Mouse (Mus musculus): ENCODE results near the gene Myof. TPM values are rescaled to one million over a fixed set of nuclear protein-coding genes. Genes with fewer than 3 reads are reported as not detected.

Gene Myof
- polyA plus RNA-seq, 1 experiment from 2014 or later, result 5.7 TPM

DNA sequence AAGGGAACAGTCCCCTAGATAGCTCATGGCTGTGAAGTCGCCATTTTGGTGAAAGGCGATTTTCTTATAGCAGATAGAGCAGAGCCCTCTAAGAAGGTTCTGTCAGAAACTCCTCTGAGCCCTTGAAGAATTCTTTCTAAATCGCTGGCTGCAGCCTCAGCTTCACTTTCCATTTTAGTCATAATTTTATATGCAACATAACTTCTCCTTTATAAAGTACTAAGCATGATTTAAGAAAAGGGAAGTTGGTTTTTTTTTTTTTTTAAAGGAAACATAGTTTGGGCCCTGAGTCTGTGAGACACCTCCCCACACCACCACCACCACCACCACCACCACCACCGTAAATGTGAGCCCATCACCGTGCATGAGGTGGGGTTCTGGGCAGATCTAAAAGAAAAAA lies 80.0 kb downstream of the Myof start:
- 76% methylated on average over 5 of the region's 5 CpGs for WGBS
- no peak overlapping the region for H3K9ac ChIP-seq
- no peak overlapping the region for H3K4me3 ChIP-seq
- H3K27me3 ChIP-seq (replicated peaks), result no peaks in the 10 kb centered on the region
- H3K4me1 ChIP-seq, result no peaks in the 10 kb centered on the region
- peaks cover 3% of the 10 kb centered on the region; the same call in 1 of the 2 replicates for H3K36me3 ChIP-seq
- no peak overlapping the region for H3K4me2 ChIP-seq
- no peak overlapping the region for H3K27ac ChIP-seq (replicated peaks)
- ATAC-seq (ENCODE audit: extremely low read depth, insufficient number of reproducible peaks, low FRiP score, low TSS enrichment), result no peak
- H3K9me3 ChIP-seq, result no peaks in the 10 kb centered on the region

DNA sequence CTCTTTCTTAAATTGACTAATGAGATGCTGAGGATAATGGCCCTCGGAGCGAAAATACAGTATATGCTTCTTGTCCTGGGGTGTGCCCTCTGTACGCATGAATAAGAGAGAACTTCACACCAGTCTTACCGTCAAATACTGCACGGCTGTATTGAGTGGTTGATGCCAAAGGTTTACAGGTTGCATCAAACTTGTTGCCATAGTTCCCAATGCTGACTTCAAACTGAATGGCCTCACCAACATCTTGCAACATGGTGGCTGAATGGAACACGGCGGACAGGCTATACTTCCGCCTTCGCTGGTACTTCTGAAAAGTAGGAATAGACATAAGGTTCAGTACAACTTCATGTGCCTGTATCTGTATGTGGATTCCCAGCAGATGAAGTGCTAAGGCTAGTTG lies 82.6 kb downstream of the Myof start:
- peaks cover 3% of the 10 kb centered on the region; the same call in 1 of the 2 replicates for H3K36me3 ChIP-seq
- H3K4me3 ChIP-seq, result no peak overlapping the region
- no peak overlapping the region for H3K4me2 ChIP-seq
- no peak for ATAC-seq (ENCODE audit: extremely low read depth, insufficient number of reproducible peaks, low FRiP score, low TSS enrichment)
- H3K27ac ChIP-seq (replicated peaks), result no peak overlapping the region
- H3K9ac ChIP-seq, result no peak overlapping the region
- no peaks in the 10 kb centered on the region for H3K9me3 ChIP-seq
- WGBS, result 88% methylated on average over 9 of the region's 9 CpGs
- H3K27me3 ChIP-seq (replicated peaks), result no peaks in the 10 kb centered on the region
- H3K4me1 ChIP-seq, result no peaks in the 10 kb centered on the region

DNA sequence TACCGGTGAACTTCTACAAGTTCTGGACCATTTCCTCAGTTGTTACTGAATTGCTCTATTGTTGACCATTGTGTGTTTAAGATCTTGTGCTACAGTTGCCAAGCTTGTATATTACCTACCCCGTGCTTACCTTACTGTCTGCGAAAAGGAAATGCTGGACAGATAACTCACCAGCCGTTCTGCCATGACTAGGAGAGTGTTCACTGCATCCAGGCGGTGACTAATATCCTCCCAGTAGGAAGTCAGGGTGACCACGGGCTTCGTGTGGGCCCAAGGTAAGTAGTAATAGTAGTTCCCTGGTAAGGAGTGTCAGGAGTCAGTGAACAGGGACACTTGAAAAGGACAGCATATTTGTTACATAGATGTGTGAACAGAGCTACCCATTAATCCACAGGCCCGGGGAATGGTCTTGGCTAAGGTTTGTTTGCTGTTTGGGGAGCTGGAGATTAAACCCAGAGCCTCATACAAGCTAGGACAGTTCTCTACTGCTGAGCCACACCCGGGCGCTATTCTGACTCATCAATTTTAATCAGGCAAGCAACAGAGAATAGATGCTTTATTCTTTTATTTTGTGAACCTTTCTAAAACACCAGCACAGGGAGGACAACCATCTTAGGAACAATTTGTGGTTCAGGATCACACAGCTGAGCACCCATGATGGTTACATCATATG lies 83.7 kb downstream of the Myof start:
- Histone ChIP-seq H3K9ac (no peak overlapping the region), H3K27ac (replicated peaks) (no peak overlapping the region), H3K4me2 (no peak overlapping the region), H3K9me3 (no peaks in the 10 kb centered on the region), H3K27me3 (replicated peaks) (0 out of 2 replicates have a peak, but pooled peaks cover 2% of the 10 kb centered on the region), H3K36me3 (peaks cover 3% of the 10 kb centered on the region; the same call in 1 of the 2 replicates), H3K4me1 (no peaks in the 10 kb centered on the region), H3K4me3 (no peak overlapping the region)
- no peak for ATAC-seq (ENCODE audit: extremely low read depth, insufficient number of reproducible peaks, low FRiP score, low TSS enrichment)
- 75% methylated on average over 10 of the region's 10 CpGs for WGBS

DNA sequence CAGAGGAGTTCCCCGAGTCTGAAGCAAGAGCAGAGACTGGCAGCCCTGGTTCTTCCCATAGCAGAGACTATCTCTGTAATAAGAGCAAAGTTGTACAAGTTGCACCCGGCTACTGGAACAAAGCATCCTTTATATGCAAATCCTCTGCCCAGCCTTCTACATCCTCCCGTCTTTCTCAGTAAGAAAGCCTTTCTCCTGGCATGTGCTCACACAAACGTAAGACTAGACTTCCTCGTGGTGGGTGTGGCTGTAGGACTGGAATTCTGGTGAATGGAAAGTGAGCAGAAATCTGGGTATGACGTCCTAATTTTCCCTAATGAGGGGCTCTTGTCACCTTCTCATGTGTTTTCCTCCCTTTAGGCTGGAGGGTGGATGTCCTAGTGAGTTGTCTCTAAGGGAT lies 84.3 kb downstream of the Myof start:
- Histone ChIP-seq H3K4me3 (no peak overlapping the region), H3K4me2 (no peak overlapping the region), H3K9me3 (no peaks in the 10 kb centered on the region), H3K27ac (replicated peaks) (no peak overlapping the region), H3K27me3 (replicated peaks) (0 out of 2 replicates have a peak, but pooled peaks cover 8% of the 10 kb centered on the region), H3K9ac (no peak overlapping the region), H3K36me3 (peaks cover 3% of the 10 kb centered on the region; the same call in 1 of the 2 replicates), H3K4me1 (no peaks in the 10 kb centered on the region)
- 53% methylated on average over 6 of the region's 6 CpGs for WGBS
- ATAC-seq (ENCODE audit: extremely low read depth, insufficient number of reproducible peaks, low FRiP score, low TSS enrichment), result no peak

DNA sequence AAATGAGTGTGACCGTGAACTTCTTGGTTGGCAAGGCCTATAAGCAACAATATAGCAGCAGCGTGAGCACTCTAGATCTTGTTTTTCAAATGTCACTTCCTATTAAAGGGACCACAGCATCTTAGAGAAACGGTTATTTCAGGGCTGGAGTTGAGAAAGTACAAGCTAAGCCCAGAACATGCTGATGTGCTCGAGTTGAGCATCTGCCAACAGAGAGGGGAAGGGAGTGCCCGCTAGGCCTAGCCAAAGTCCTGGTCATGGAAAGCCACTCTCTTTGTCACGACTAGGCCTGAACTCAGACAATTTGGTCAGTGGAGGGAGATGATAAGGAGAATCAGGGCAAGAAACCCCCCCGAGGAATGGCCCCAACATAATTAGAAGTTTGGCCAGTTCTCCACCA lies 86.1 kb downstream of the Myof start:
- Histone ChIP-seq H3K4me2 (no peak overlapping the region), H3K4me3 (no peak overlapping the region), H3K4me1 (no peaks in the 10 kb centered on the region), H3K27ac (replicated peaks) (no peak overlapping the region), H3K9me3 (no peaks in the 10 kb centered on the region), H3K36me3 (peaks cover 6% of the 10 kb centered on the region), H3K9ac (no peak overlapping the region), H3K27me3 (replicated peaks) (0 out of 2 replicates have a peak, but pooled peaks cover 8% of the 10 kb centered on the region)
- ATAC-seq (ENCODE audit: extremely low read depth, insufficient number of reproducible peaks, low FRiP score, low TSS enrichment), result no peak
- 65% methylated on average over 7 of the region's 7 CpGs for WGBS

DNA sequence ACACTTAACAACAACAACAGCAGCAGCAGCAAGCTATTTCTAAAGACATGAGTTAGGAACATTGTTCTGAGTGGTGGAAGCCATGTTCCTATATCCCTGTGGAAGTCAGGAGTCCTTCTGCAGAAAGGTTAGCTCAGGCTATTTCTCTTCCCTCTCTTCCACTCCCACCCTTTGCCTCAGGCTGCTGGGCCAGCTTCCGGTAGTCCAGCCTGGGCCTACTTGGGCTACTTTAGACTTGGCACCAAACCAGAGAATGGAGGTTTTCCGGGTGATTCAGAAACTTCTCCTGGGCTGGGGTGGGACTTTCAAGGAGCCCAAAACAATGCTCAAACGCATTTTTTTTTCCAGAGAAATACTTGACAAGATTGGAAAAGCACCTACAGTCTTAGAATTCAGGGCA lies 87.4 kb downstream of the Myof start:
- no peak overlapping the region for H3K27ac ChIP-seq (replicated peaks)
- H3K4me3 ChIP-seq, result no peak overlapping the region
- H3K36me3 ChIP-seq, result peaks cover 6% of the 10 kb centered on the region
- H3K4me1 ChIP-seq, result no peaks in the 10 kb centered on the region
- H3K4me2 ChIP-seq, result no peak overlapping the region
- no peaks in the 10 kb centered on the region for H3K9me3 ChIP-seq
- WGBS, result 62% methylated on average over 3 of the region's 3 CpGs
- H3K27me3 ChIP-seq (replicated peaks), result 0 out of 2 replicates have a peak, but pooled peaks cover 8% of the 10 kb centered on the region
- ATAC-seq (ENCODE audit: extremely low read depth, insufficient number of reproducible peaks, low FRiP score, low TSS enrichment), result no peak
- no peak overlapping the region for H3K9ac ChIP-seq

DNA sequence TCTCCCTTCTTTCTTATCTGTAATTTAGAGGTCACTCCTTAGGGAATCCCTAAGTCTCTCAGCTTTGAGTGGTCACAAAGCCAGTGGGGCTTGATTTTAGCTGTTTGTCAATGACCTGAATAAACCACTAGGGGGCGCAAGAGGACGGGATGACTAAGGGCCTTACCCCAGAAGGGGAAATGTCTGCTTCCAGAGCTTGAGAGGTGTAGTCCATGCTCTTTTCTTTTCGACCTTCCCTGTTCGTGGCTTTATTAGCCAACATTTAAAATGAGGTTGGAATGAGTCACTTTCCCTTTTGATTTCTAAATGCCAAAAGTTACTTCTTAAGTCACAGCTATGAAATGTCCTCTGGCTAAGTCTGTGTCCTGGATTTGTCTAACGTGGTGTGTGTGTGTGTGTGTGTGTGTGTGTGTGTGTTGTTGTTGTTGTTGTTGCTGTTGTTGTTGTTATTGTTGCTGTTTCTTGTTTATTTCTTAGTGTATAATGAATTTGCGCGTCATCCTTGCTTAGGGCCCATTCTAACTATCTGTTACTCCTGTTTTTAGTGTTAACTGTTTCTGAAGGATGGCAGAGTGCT lies 87.9 kb downstream of the Myof start:
- no peak overlapping the region for H3K9ac ChIP-seq
- H3K4me1 ChIP-seq, result no peaks in the 10 kb centered on the region
- 0 out of 2 replicates have a peak, but pooled peaks cover 8% of the 10 kb centered on the region for H3K27me3 ChIP-seq (replicated peaks)
- H3K9me3 ChIP-seq, result no peaks in the 10 kb centered on the region
- H3K27ac ChIP-seq (replicated peaks), result no peak overlapping the region
- H3K4me2 ChIP-seq, result no peak overlapping the region
- no peak for ATAC-seq (ENCODE audit: extremely low read depth, insufficient number of reproducible peaks, low FRiP score, low TSS enrichment)
- H3K36me3 ChIP-seq, result peaks cover 6% of the 10 kb centered on the region
- no peak overlapping the region for H3K4me3 ChIP-seq
- 36% methylated on average over 7 of the region's 7 CpGs for WGBS

DNA sequence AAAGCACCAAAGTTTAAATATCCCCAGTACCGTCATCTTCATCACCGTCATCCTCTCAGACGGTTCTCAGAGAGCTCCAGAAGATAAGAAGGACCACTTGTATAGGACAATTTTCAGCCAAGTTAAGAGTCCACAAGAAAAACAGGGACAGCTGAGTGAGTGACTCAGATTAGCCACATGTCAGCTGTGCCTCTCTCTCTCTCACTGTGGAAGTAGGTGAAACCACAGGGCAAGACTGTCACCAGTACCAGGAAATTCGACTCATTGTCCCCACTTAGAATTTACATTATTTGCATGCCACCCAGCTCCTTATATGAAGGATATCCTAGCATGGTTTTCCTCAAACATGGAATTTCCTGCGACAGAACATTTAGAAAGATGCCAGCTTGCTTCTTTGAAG lies 88.6 kb downstream of the Myof start:
- no peaks in the 10 kb centered on the region for H3K4me1 ChIP-seq
- peaks cover 6% of the 10 kb centered on the region for H3K36me3 ChIP-seq
- no peaks in the 10 kb centered on the region for H3K9me3 ChIP-seq
- 64% methylated on average over 5 of the region's 5 CpGs for WGBS
- H3K27ac ChIP-seq (replicated peaks), result no peak overlapping the region
- ATAC-seq (ENCODE audit: extremely low read depth, insufficient number of reproducible peaks, low FRiP score, low TSS enrichment), result no peak
- H3K4me3 ChIP-seq, result no peak overlapping the region
- no peak overlapping the region for H3K4me2 ChIP-seq
- H3K9ac ChIP-seq, result no peak overlapping the region
- H3K27me3 ChIP-seq (replicated peaks), result 0 out of 2 replicates have a peak, but pooled peaks cover 8% of the 10 kb centered on the region

DNA sequence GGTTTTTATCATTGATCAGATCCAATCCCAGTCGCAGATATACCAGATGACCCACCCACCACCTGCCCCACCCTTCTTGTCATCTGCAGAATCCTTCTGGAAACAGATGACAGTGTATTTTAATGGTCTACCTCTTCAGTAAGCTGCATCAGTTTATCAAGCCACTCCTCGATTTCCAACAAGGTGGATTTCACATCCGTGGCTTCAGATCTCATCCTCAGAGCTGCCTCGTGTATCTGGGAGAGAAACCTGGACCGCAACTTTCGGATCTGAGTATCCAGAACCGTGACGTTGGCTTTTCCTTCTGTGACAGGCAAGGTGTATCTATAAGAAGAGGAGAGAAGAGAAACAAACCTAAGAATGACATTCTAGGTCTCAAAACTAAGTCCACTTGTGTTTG lies 89.1 kb downstream of the Myof start:
- 65% methylated on average over 8 of the region's 8 CpGs for WGBS

DNA sequence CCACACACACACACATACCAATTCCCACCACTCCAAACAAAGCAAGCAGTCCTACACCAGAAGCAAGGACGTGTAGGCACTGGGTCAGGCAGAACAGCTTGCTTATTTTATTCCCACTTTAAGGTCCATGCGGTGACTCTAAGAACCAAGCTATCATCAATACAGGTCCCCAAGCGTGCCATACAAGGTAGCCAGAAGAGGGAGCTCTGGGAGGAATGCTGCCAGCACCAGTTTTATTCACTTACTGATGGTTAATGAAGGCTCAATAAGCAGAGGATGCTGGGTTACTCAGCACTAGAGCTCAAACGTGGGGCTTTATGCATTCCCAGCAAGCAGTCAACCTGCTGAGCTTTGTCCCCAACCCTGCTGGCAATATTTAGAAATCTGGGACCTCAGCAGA lies 96.7 kb downstream of the Myof start:
- no peak for ATAC-seq (ENCODE audit: extremely low read depth, insufficient number of reproducible peaks, low FRiP score, low TSS enrichment)
- Histone ChIP-seq H3K9ac (no peak overlapping the region), H3K4me3 (no peak overlapping the region), H3K27ac (replicated peaks) (no peak overlapping the region), H3K36me3 (peaks cover 5% of the 10 kb centered on the region), H3K27me3 (replicated peaks) (0 out of 2 replicates have a peak, but pooled peaks cover 6% of the 10 kb centered on the region), H3K4me2 (no peak overlapping the region), H3K9me3 (no peaks in the 10 kb centered on the region), H3K4me1 (no peaks in the 10 kb centered on the region)
- 26% methylated on average over 4 of the region's 4 CpGs for WGBS

More for the DNA sequence above, 89.1 kb downstream of the Myof start:
- no peaks in the 10 kb centered on the region for H3K4me1 ChIP-seq
- no peaks in the 10 kb centered on the region for H3K9me3 ChIP-seq
- no peak overlapping the region for H3K4me3 ChIP-seq
- no peak overlapping the region for H3K4me2 ChIP-seq
- peaks cover 3% of the 10 kb centered on the region; the same call in 1 of the 2 replicates for H3K36me3 ChIP-seq
- H3K27me3 ChIP-seq (replicated peaks), result 0 out of 2 replicates have a peak, but pooled peaks cover 8% of the 10 kb centered on the region
- ATAC-seq (ENCODE audit: extremely low read depth, insufficient number of reproducible peaks, low FRiP score, low TSS enrichment), result no peak
- H3K9ac ChIP-seq, result no peak overlapping the region
- H3K27ac ChIP-seq (replicated peaks), result no peak overlapping the region

DNA sequence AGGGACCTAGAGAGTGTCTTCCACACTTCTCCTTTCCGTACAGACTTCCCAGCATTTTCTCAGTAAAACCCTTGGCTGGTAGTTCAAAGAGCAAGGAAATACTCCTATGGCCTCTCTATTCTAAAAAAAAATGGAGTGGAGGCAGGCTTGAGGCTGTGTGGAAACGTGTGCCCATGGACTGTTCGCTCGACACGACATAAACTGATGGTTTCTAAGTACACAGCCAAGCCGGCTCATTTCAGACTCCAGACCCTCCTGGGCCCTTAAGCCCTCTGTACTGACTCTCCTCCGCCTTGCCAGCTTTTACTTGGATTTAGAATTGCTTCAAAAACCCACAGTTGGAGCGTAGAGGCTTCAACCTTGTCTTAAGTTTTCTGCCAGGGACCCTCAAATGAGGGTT lies 97.3 kb downstream of the Myof start:
- H3K27me3 ChIP-seq (replicated peaks), result 0 out of 2 replicates have a peak, but pooled peaks cover 6% of the 10 kb centered on the region
- no peak for ATAC-seq (ENCODE audit: extremely low read depth, insufficient number of reproducible peaks, low FRiP score, low TSS enrichment)
- no peaks in the 10 kb centered on the region for H3K4me1 ChIP-seq

More for the DNA sequence above, 97.3 kb downstream of the Myof start:
- Histone ChIP-seq H3K27ac (replicated peaks) (no peak overlapping the region), H3K36me3 (peaks cover 7% of the 10 kb centered on the region), H3K4me3 (no peak overlapping the region), H3K9me3 (no peaks in the 10 kb centered on the region), H3K4me2 (no peak overlapping the region), H3K9ac (no peak overlapping the region)
- WGBS, result 74% methylated on average over 8 of the region's 8 CpGs
